Mouse (Mus musculus) lung, postnatal 0 days (tissue): ENCODE measurements around the gene Casp2. TPM values are rescaled to one million over a fixed set of nuclear protein-coding genes. Genes with fewer than 3 reads are reported as not detected.
A peak's percentile ranks its signal among the peaks of the same experiment; 100 is the strongest.

ENCODE experiments used
- ATAC-seq: fragments of 200-750 bp; cut with Nextera tagmentation; 2 replicates; pipeline ENCODE4 v1.8.0; 2017; ENCODE audit warnings: moderate library complexity
- DNase-seq: peaks from one replicate; pipeline ENCODE4 v3.0.0-alpha.2; 2016; ENCODE audit warnings: low spot score
- H3K27ac ChIP-seq: fragments of 300-500 bp; sonication (generic); 2 replicates; pipeline ENCODE4 v1.5.1; 2014; ENCODE audit warnings: antibody characterized with exemption, mild to moderate bottlenecking, low read length, mixed read lengths
- H3K27me3 ChIP-seq: fragments of 300-500 bp; sonication (generic); replicated peaks from 2 replicates; pipeline ENCODE4 v1.6.1; 2014; ENCODE audit warnings: low read length, mixed read lengths; ENCODE audit not compliant: insufficient read depth
- H3K36me3 ChIP-seq: fragments of 300-500 bp; sonication (generic); 2 replicates; pipeline ENCODE4 v1.6.1; 2014; ENCODE audit warnings: low read length, mixed read lengths; ENCODE audit not compliant: insufficient read depth
- H3K4me1 ChIP-seq: fragments of 300-500 bp; sonication (generic); 2 replicates; pipeline ENCODE4 v1.6.1; 2014; ENCODE audit warnings: antibody characterized with exemption, low read depth, low read length, mixed read lengths; ENCODE audit not compliant: insufficient read depth
- H3K4me2 ChIP-seq: fragments of 300-500 bp; sonication (generic); replicated peaks from 2 replicates; pipeline ENCODE4 v1.6.1; 2014; ENCODE audit warnings: low read depth, mild to moderate bottlenecking, low read length, moderate library complexity, mixed read lengths
- H3K4me3 ChIP-seq: fragments of 300-500 bp; sonication (generic); 2 replicates; pipeline ENCODE4 v1.5.1; 2014; ENCODE audit warnings: low read depth, low read length
- H3K9ac ChIP-seq: fragments of 300-500 bp; sonication (generic); replicated peaks from 2 replicates; pipeline ENCODE4 v1.6.1; 2014; ENCODE audit warnings: low read depth, mild to moderate bottlenecking
- H3K9me3 ChIP-seq: fragments of 300-500 bp; sonication (generic); 2 replicates; pipeline ENCODE4 v1.6.1; 2016; ENCODE audit warnings: low read length, mixed read lengths
- CTCF ChIP-seq: IDR thresholded peaks from 2 replicates; pipeline ENCODE4 v1.5.1; 2016; ENCODE audit warnings: antibody characterized with exemption, mild to moderate bottlenecking
- EP300 ChIP-seq: IDR thresholded peaks from 2 replicates; pipeline ENCODE4 v1.6.1; 2016; ENCODE audit warnings: antibody characterized with exemption, mild to moderate bottlenecking, control low read depth
- WGBS: fragments of 180-500 bp; shearing (Covaris S2); extraction: QIAGEN DNeasy Blood & Tissue Kit; methylation state at CpG from one replicate; pipeline ENCODE4 v1.1.7; 2014; 5-methylcytosine and 5-hydroxymethylcytosine counted together
- polyA plus RNA-seq: library from polyadenylated mRNA; unstranded; fragments of >200 nt; fragmentation: Nextera tagmentation; extraction: Ambion mirVana; gene quantifications from 2 replicates; pipeline ENCODE4 v1.2.1, GENCODE M21; 2015

The Casp2 gene
- polyA plus RNA-seq, result 29.0 and 33.1 TPM in 2 replicates

DNA sequence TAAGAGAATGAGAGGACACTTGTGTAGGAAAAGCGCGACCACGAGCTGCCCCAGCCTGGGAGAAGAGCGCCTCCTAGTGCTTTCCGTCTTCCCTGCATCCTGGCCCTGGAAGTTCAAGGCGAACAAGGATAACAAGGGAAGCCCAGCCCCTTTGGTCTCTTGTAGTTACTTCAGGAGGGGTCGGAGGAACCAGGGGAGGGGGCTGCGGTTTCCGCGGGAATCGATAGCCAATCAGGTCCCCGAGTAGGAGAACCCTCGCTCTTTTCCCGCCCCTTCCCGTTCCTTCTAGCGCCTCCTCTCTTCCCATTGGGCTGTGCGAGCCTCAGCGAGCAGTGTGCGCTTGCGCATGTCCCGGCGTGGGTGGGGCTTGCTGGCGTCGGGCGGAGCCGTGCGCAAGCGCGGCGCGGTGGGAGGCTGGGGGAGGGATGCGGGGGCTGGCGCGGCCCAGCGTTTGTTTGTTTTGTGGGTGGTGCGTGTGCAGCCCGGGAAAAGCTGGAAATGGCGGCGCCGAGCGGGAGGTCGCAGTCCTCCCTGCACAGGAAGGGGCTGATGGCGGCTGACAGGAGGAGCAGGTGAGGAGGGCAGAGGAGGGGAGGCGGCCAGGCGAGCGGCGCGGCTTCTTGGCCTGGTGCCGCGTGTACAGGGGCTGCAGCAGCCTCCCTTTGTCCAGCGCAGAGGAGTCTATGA lies at the start of gene Casp2:
Gene Casp2, plus strand, starts transcription at position 360 of the 687 bp plus-strand sequence.
- Histone ChIP-seq H3K4me2 (peak within 1 kb of the TSS; percentile 63), H3K36me3 (peaks cover 14% of the 10 kb centered on the region; the same call in 1 of the 2 replicates), H3K4me1 (no peaks in the 10 kb centered on the region), H3K27ac (peak within 1 kb of the TSS; percentile 90), H3K9ac (peak within 1 kb of the TSS; percentile 74), H3K4me3 (peak within 1 kb of the TSS; percentile 89), H3K9me3 (no peaks in the 10 kb centered on the region), H3K27me3 (no peaks in the 10 kb centered on the region)
- DNase-seq (peak; percentile 100), ATAC-seq (peak; percentile 93)
- WGBS, result 1% methylated on average over 41 of the region's 51 CpGs
- TF ChIP-seq CTCF (peak; percentile 98), EP300 (peak; percentile 18)

DNA sequence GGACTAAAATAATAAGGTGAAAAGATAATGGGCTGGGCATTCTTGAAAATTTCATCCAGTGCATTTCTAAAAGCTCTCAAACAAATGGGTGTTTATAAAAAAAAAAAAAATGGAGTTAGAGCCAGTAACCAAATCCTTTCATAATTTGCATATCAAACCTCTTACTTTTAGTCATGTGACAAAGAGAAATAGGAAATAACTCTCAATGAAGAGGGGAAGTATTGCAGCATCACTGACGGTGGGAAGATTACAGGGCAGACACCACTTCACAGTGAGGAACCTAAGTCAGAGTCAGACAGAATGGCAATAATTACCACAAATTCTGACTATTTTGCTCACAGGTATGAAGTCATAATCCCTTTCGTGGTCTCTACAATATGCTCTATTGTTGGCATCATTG lies 49.8 kb upstream of the Casp2 start, which contains the start of gene Tas2r144:
Gene Tas2r144, plus strand, starts transcription at position 301 of the 400 bp plus-strand sequence.
- Histone ChIP-seq H3K4me2 (no peak within 1 kb of the TSS), H3K9me3 (no peaks in the 10 kb centered on the region), H3K4me3 (no peak within 1 kb of the TSS), H3K9ac (no peak within 1 kb of the TSS), H3K27ac (no peak within 1 kb of the TSS), H3K27me3 (no peaks in the 10 kb centered on the region), H3K36me3 (no peaks in the 10 kb centered on the region), H3K4me1 (no peaks in the 10 kb centered on the region)
- 71% methylated on average over 2 of the region's 2 CpGs for WGBS
- ATAC-seq, result no peak
- DNase-seq, result no peak
- no peak for TF ChIP-seq EP300
- no peak for TF ChIP-seq CTCF

DNA sequence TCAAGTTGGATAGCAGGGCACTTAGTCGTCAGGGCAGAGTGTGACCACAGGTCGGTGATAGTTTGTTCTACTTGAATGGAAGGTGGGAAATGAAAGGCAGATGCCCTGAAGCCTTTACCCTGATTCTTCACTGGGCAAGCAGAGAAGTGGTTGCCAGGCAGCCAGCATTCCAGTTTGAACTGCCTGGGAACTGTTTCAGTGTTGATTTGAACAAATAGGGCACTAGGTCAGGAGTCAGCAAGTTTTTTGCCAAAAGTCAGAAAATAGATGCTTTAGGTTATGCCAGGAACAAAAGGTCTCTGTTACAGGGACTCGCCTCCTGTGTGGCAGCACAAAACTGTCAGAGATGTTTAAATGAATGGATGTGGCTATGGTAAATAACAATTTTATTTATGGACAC lies 42.5 kb upstream of the Casp2 start:
- Histone ChIP-seq H3K4me1 (no peaks in the 10 kb centered on the region), H3K4me3 (no peak overlapping the region), H3K9ac (no peak overlapping the region), H3K4me2 (no peak overlapping the region), H3K9me3 (no peaks in the 10 kb centered on the region), H3K27ac (no peak overlapping the region), H3K36me3 (no peaks in the 10 kb centered on the region), H3K27me3 (no peaks in the 10 kb centered on the region)
- no peak for ATAC-seq
- TF ChIP-seq CTCF, result no peak
- TF ChIP-seq EP300, result no peak
- WGBS, result 51% methylated on average over 3 of the region's 3 CpGs
- no peak for DNase-seq

DNA sequence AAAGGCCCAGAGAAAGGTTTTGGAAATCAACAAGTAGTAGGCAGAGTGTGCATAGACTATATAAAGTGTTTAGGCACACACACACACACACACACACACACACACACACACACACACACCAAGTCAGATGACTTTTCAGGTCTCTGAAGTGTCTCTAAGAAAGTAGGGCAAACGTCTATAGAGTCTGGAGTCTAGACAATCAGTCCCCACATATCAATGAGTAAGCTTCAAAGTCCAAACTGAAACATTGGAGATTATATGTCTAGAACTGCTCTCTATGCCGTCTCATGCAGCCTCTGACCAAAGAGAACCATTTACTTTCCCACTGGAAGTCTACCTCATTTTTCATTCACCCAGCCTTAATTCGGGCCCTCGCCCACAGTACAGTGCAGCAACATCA lies 39.7 kb upstream of the Casp2 start:
- no peaks in the 10 kb centered on the region for H3K36me3 ChIP-seq
- H3K4me2 ChIP-seq, result no peak overlapping the region
- no peak overlapping the region for H3K4me3 ChIP-seq
- H3K9me3 ChIP-seq, result no peaks in the 10 kb centered on the region
- ATAC-seq, result no peak
- H3K27me3 ChIP-seq, result no peaks in the 10 kb centered on the region
- no peaks in the 10 kb centered on the region for H3K4me1 ChIP-seq
- no peak for DNase-seq
- TF ChIP-seq EP300 (no peak), CTCF (no peak)
- H3K27ac ChIP-seq, result no peak overlapping the region
- H3K9ac ChIP-seq, result no peak overlapping the region
- WGBS, result 58% methylated on average over 4 of the region's 4 CpGs

DNA sequence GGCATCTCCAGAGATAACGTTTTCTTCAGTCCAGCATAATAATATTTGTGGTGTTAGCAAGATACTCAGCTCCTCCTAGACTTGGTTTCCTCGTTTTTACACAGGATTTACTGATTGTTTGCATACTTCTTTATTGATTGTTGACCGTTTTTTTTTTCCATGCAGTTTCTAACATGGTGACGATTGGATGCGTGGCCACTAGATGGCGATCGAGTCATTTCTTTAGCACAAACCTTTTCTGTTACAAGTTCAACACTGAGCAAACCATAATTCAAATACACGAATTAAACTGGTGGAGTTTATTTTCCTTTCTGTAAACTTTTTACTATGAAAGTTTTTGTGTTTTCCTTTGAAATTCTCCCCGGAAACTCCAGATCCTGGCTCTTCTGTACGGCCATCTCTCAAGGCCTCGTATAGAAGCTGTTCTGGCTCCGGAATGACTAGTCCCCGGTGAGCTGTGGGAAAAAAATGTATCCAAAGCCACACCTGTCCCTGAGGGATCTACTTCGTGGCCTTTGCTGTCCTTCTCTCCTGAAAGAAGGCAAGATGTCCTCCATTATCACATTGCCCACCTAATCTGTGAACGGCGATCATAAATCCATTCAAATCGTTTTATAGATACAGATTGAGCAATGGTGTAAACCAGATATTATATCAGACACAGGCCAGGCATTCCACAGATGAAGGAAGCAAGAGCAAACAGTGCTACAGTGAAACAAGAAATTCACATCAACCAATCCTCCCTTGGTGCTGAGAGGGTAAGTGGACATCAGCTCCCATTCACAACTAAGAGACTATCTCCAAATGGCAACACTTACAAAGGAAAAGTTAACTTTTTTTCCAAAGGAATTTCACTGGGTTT lies 37.3 kb upstream of the Casp2 start:
- 25% methylated on average over 17 of the region's 17 CpGs for WGBS
- ATAC-seq (peak; percentile 49; the same call in 1 of the 2 replicates), DNase-seq (peak; percentile 82)
- Histone ChIP-seq H3K27ac (no peak overlapping the region), H3K4me1 (no peaks in the 10 kb centered on the region), H3K9me3 (no peaks in the 10 kb centered on the region), H3K9ac (no peak overlapping the region), H3K4me3 (no peak overlapping the region), H3K27me3 (no peaks in the 10 kb centered on the region), H3K36me3 (no peaks in the 10 kb centered on the region), H3K4me2 (no peak overlapping the region)
- TF ChIP-seq EP300 (no peak), CTCF (peak; percentile 88)

DNA sequence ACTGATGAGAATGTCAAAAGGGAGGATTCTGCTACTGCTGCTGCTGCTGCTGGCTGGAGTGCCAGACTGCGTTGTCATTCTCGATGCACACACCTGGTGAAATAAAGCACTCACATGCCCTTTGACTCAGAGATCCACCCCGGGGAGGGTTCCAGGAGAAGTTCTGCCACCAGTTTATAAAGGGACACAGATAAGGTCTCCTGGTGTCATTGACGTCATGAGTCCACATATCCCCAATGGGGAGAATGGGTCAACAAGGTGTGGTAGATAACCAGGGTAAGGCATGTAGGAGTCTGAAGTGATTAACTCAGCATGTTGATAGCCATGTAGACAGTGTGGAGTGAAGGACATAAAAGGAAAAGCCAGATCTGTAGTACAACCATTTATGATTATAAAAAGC lies 35.2 kb upstream of the Casp2 start:
- 53% methylated on average over 4 of the region's 4 CpGs for WGBS
- H3K4me2 ChIP-seq, result no peak overlapping the region
- no peaks in the 10 kb centered on the region for H3K36me3 ChIP-seq
- H3K4me1 ChIP-seq, result no peaks in the 10 kb centered on the region
- no peak overlapping the region for H3K4me3 ChIP-seq
- H3K9me3 ChIP-seq, result no peaks in the 10 kb centered on the region
- H3K27me3 ChIP-seq, result no peaks in the 10 kb centered on the region
- DNase-seq, result no peak
- ATAC-seq, result no peak
- TF ChIP-seq EP300 (no peak), CTCF (no peak)
- H3K27ac ChIP-seq, result no peak overlapping the region
- no peak overlapping the region for H3K9ac ChIP-seq
